Mouse (Mus musculus) gastrocnemius, adult 18-20 months (tissue): Measurements from ENCODE around the gene Islr2. TPM values are rescaled to one million over a fixed set of nuclear protein-coding genes. Genes with fewer than 3 reads are reported as not detected.

Experiments used
- DNase-seq: peaks from one replicate; pipeline ENCODE4 v3.0.0; 2021; ENCODE audit warnings: low spot score
- microRNA-seq: library from miRNA; unstranded; fragments of <30 nt; microRNA quantifications from one replicate; pipeline ENCODE4 v1.2.0, GENCODE M21; 2021
- total RNA-seq, 2 experiments: library from RNA; stranded (reverse); gene quantifications; 2 replicates each; pipeline ENCODE4 v1.2.3; 2021

The Islr2 gene
- total RNA-seq, 2 experiments from 2014 or later, result 1.6 to 1.9 TPM

GRCm38 (mm10) chr9:58153095-58153494, 51.0 kb downstream of the Islr2 start:
- no peak for DNase-seq

DNA sequence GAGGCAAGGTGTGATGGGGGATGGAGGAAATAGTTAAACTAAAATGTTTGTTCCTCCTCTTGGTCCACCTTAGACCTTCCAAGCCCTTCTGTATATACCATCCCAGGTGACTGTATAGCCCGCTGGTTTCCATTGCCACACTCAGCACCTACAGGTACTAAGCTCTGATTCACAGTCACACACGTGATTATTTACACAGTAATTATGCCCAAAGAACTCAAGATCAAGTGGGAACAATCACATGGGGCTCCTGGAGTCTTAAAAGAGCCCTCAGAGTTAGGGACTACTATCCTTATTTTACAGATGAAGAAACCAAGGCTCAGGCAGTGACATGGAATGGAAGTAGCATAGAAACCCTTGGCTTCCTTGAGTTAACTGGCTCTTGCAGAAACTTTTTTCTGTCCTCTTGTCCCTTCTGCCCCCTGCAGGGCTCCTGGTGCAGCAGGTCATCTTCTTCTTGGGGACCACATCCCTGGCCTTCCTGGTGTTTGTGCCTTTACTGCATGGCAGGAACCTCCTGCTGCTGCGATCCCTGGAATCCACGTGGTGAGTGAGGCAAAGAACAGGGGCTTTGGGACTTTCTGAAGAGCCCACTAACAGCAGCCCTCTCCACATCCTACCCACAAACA, 53.3 kb downstream of the Islr2 start:
- DNase-seq, result no peak

DNA sequence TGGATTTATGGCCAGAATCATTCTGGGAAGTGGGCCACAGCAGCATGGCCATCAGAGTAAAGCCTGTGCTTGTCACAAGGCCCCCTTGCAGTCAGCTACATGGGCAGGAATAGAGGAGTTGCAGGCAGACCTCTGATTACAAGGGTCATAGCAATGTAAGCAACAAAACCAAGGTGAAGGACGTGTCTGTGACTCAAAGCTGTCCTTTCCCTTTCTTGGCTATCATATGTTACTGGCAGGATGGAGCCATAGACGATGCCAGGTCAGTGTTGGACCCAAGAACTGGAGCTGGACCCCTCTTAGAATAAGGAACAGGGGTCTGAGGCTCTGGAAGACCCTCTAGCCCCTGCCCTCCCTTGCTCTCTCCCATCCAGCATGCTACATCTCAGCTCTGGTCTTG, 55.3 kb downstream of the Islr2 start:
- no peak for DNase-seq

Small RNA genes within 50 kb of the gene (microRNA-seq; reads per million reads assigned to microRNA genes)
- gene Mir6385, result not detected

Other genes with a start within 250 kb of the Islr2 start
- gene Cyp11a1, start 197.9 kb downstream of the Islr2 start, total RNA-seq, result under 1 TPM; 0.24 to 0.34 TPM
- under 1 TPM; 0.16 to 0.90 TPM for gene Stra6, start 140.5 kb downstream of the Islr2 start, total RNA-seq
- not detected for gene Ccdc33, start 85.5 kb downstream of the Islr2 start, total RNA-seq
- gene Islr, start within 50 bp of the Islr2 start, total RNA-seq, result 10 to 100 TPM; 15.6 to 20.8 TPM
- gene Pml, start 45.5 kb upstream of the Islr2 start, total RNA-seq, result 1 to 10 TPM; 3.2 to 4.7 TPM
- 1 to 10 TPM; 6.8 to 7.3 TPM for gene Stoml1, start 48.8 kb upstream of the Islr2 start, total RNA-seq
- gene Loxl1, start 108.9 kb upstream of the Islr2 start, total RNA-seq, result 10 to 100 TPM; 12.3 to 14.1 TPM
- not detected for gene Tbc1d21, start 166.1 kb upstream of the Islr2 start, total RNA-seq